Mouse (Mus musculus) MEL (cell line): ENCODE data around the gene Aldoart2. TPM values are rescaled to one million over a fixed set of nuclear protein-coding genes. Genes with fewer than 3 reads are reported as not detected.

Source experiments
- DNase-seq: peaks from one replicate; pipeline ENCODE4 v3.0.0; 2011; ENCODE audit warnings: low read depth, low spot score
- H3K27ac ChIP-seq: 2 replicates; pipeline ENCODE4 v1.5.1; 2012; ENCODE audit warnings: low read depth, mild to moderate bottlenecking, control low read depth, low read length, moderate library complexity; ENCODE audit not compliant: control insufficient read depth
- H3K27me3 ChIP-seq, 2 experiments: fragments of 150-350 bp in 1 of 2; sonication (generic) in 1 of 2; 2 replicates each; pipeline ENCODE4 v1.6.1; 2012; ENCODE audit warnings: low read length in 2 of 2, mild to moderate bottlenecking in 2 of 2, improper control_type of control experiment in 1 of 2, moderate library complexity in 1 of 2; ENCODE audit not compliant: insufficient read depth in 2 of 2, control insufficient read depth in 1 of 2
- H3K36me3 ChIP-seq, 2 experiments: 2 replicates each; pipeline ENCODE4 v1.6.1; 2012 to 2014; ENCODE audit warnings: low read length in 2 of 2, improper control_type of control experiment in 1 of 2, inconsistent platforms in 1 of 2, mild to moderate bottlenecking in 1 of 2; ENCODE audit not compliant: insufficient read depth in 2 of 2, control insufficient read depth in 1 of 2
- H3K4me1 ChIP-seq, 2 experiments: fragments of 150-350 bp in 1 of 2; sonication (generic) in 1 of 2; 2 replicates each; pipeline ENCODE4 v1.6.1; 2012; ENCODE audit warnings: low read length in 2 of 2, improper control_type of control experiment in 1 of 2, mild to moderate bottlenecking in 1 of 2; ENCODE audit not compliant: insufficient read depth in 2 of 2, control insufficient read depth in 1 of 2
- H3K4me3 ChIP-seq, 2 experiments: fragments of 150-350 bp in 1 of 2; sonication (generic) in 1 of 2; 2 replicates each; pipeline ENCODE4 v1.5.1; 2012; ENCODE audit warnings: low read depth in 2 of 2, low read length in 2 of 2, mild to moderate bottlenecking in 2 of 2, moderate library complexity in 2 of 2, control low read depth in 1 of 2, improper control_type of control experiment in 1 of 2; ENCODE audit not compliant: control insufficient read depth in 1 of 2, insufficient read depth in 1 of 2
- H3K79me2 ChIP-seq: 2 replicates; pipeline ENCODE4 v1.6.1; 2012; ENCODE audit warnings: mild to moderate bottlenecking, low read length, moderate library complexity; ENCODE audit not compliant: control insufficient read depth, poor library complexity, insufficient read depth
- H3K9ac ChIP-seq: 2 replicates; pipeline ENCODE4 v1.6.1; 2012; ENCODE audit warnings: low read depth, mild to moderate bottlenecking, control low read depth, low read length, moderate library complexity; ENCODE audit not compliant: control insufficient read depth, poor library complexity, severe bottlenecking
- H3K9me3 ChIP-seq: fragments of 150-350 bp; sonication (generic); replicated peaks from 2 replicates; pipeline ENCODE4 v1.6.1; 2012; ENCODE audit warnings: mild to moderate bottlenecking, low read length, improper control_type of control experiment, moderate library complexity; ENCODE audit not compliant: insufficient read depth
- BHLHE40 ChIP-seq: IDR thresholded peaks from 2 replicates; pipeline ENCODE4 v1.6.1; 2012; ENCODE audit warnings: low read depth, mild to moderate bottlenecking, inconsistent platforms, low read length, improper control_type of control experiment, borderline replicate concordance
- CHD2 ChIP-seq: IDR thresholded peaks from 2 replicates; pipeline ENCODE4 v1.6.1; 2011; ENCODE audit warnings: low read length, improper control_type of control experiment
- ELF1 ChIP-seq: IDR thresholded peaks from 2 replicates; pipeline ENCODE4 v1.6.1; 2014; ENCODE audit warnings: low read depth, mild to moderate bottlenecking, inconsistent platforms, low read length, improper control_type of control experiment, moderate library complexity
- EP300 ChIP-seq, 2 experiments: IDR thresholded peaks; 2 replicates each; pipeline ENCODE4 v1.6.1; 2011; ENCODE audit warnings: improper control_type of control experiment in 2 of 2, low read length in 2 of 2, low read depth in 1 of 2, mild to moderate bottlenecking in 1 of 2
- ETS1 ChIP-seq: IDR thresholded peaks from 2 replicates; pipeline ENCODE4 v1.6.1; 2012; ENCODE audit warnings: low read depth, mild to moderate bottlenecking, inconsistent platforms, low read length, improper control_type of control experiment, moderate library complexity
- GATA1 ChIP-seq: IDR thresholded peaks from 2 replicates; pipeline ENCODE4 v1.6.1; 2011; ENCODE audit warnings: low read depth, low read length, improper control_type of control experiment
- KAT2A ChIP-seq: conservative IDR thresholded peaks from 2 replicates; pipeline ENCODE4 v1.6.1; 2012; ENCODE audit warnings: low read depth, low read length, improper control_type of control experiment, inconsistent platforms
- MAX ChIP-seq: IDR thresholded peaks from 2 replicates; pipeline ENCODE4 v1.6.1; 2011; ENCODE audit warnings: low read length, improper control_type of control experiment
- MXI1 ChIP-seq: IDR thresholded peaks from 2 replicates; pipeline ENCODE4 v1.6.1; 2011; ENCODE audit warnings: mild to moderate bottlenecking, low read depth, low read length, improper control_type of control experiment
- MYB ChIP-seq: IDR thresholded peaks from 2 replicates; pipeline ENCODE4 v1.6.1; 2011; ENCODE audit warnings: mild to moderate bottlenecking, low read depth, low read length, improper control_type of control experiment
- POLR2AphosphoS2 ChIP-seq: IDR thresholded peaks from 2 replicates; pipeline ENCODE4 v1.6.1; 2011; ENCODE audit warnings: low read length, improper control_type of control experiment
- RCOR1 ChIP-seq: IDR thresholded peaks from 2 replicates; pipeline ENCODE4 v1.6.1; 2012; ENCODE audit warnings: low read depth, mild to moderate bottlenecking, inconsistent platforms, low read length, improper control_type of control experiment
- SIN3A ChIP-seq: IDR thresholded peaks from 2 replicates; pipeline ENCODE4 v1.6.1; 2012; ENCODE audit warnings: low read length, improper control_type of control experiment, inconsistent platforms
- SMC3 ChIP-seq: IDR thresholded peaks from 2 replicates; pipeline ENCODE4 v1.6.1; 2011; ENCODE audit warnings: low read depth, low read length, improper control_type of control experiment
- TAL1 ChIP-seq: IDR thresholded peaks from 2 replicates; pipeline ENCODE4 v1.6.1; 2012; ENCODE audit warnings: mild to moderate bottlenecking, inconsistent platforms, low read length, moderate library complexity, mixed read lengths
- TBP ChIP-seq: IDR thresholded peaks from 2 replicates; pipeline ENCODE4 v1.8.0; 2011; ENCODE audit warnings: low read depth, low read length, improper control_type of control experiment
- TCF12 ChIP-seq: IDR thresholded peaks from 2 replicates; pipeline ENCODE4 v1.6.1; 2014; ENCODE audit warnings: low read depth, mild to moderate bottlenecking, inconsistent platforms, low read length, improper control_type of control experiment, moderate library complexity
- UBTF ChIP-seq: IDR thresholded peaks from 2 replicates; pipeline ENCODE4 v1.6.1; 2012; ENCODE audit warnings: low read depth, mild to moderate bottlenecking, inconsistent platforms, low read length, improper control_type of control experiment, moderate library complexity, borderline replicate concordance; ENCODE audit not compliant: insufficient read depth
- USF1 ChIP-seq: IDR thresholded peaks from 2 replicates; pipeline ENCODE4 v1.6.1; 2014; ENCODE audit warnings: low read depth, mild to moderate bottlenecking, inconsistent platforms, low read length, improper control_type of control experiment, moderate library complexity
- USF2 ChIP-seq, 2 experiments: IDR thresholded peaks; 2 replicates each; pipeline ENCODE4 v1.6.1; 2011 to 2012; ENCODE audit warnings: improper control_type of control experiment in 2 of 2, low read length in 2 of 2, borderline replicate concordance in 1 of 2, inconsistent platforms in 1 of 2, low read depth in 1 of 2, mild to moderate bottlenecking in 1 of 2; ENCODE audit not compliant: insufficient read depth in 1 of 2
- ZKSCAN1 ChIP-seq: IDR thresholded peaks from 2 replicates; pipeline ENCODE4 v1.6.1; 2012; ENCODE audit warnings: low read depth, mild to moderate bottlenecking, inconsistent platforms, low read length, improper control_type of control experiment, moderate library complexity
- ZNF384 ChIP-seq: IDR thresholded peaks from 2 replicates; pipeline ENCODE4 v1.6.1; 2012; ENCODE audit warnings: low read depth, mild to moderate bottlenecking, inconsistent platforms, low read length, improper control_type of control experiment
- polyA plus RNA-seq, 2 experiments: library from polyadenylated mRNA; stranded (reverse) in 1 of 2; unstranded in 1 of 2; fragments of >175 nt in 1 of 2; fragments of >200 nt in 1 of 2; gene quantifications; 2 replicates each; pipeline versions ENCODE4 v1.2.1 to v1.2.4; 2012; ENCODE audit warnings: low replicate concordance in 2 of 2, low read depth in 1 of 2; ENCODE audit not compliant: insufficient read length in 2 of 2, insufficient read depth in 1 of 2, missing spikeins in 1 of 2
- total RNA-seq: library from RNA; depleted of rRNA; stranded (reverse); fragments of 300-350 nt; gene quantifications from 2 replicates; pipeline ENCODE4 v1.2.3, GENCODE M21; 2012; rRNA removed

The Aldoart2 gene
- total and polyA plus RNA-seq, 3 experiments = 0.26 TPM; not detected in 2

- H3K27me3 ChIP-seq = no peaks in the 10 kb centered on the region
- H3K9ac ChIP-seq = no peak overlapping the region
- no peaks in the 10 kb centered on the region for H3K9me3 ChIP-seq
- peak; percentile 72 for DNase-seq
- TF ChIP-seq CHD2 = no peak
- no peak for TF ChIP-seq USF2 (IDR thresholded peaks at IDR 0.05; ENCODE audit: borderline replicate concordance in 1 of 2, insufficient read depth in 1 of 2, low read depth in 1 of 2, low read length in 2 of 2)
- TF ChIP-seq ELF1 = no peak
- no peak for TF ChIP-seq POLR2AphosphoS2
- TF ChIP-seq MYB = no peak
- TF ChIP-seq KAT2A = no peak
- peak; percentile 35; the same call in 1 of the 2 replicates for TF ChIP-seq TAL1
- TF ChIP-seq USF1 = no peak
- peak; percentile 53; the same call in 1 of the 2 replicates for TF ChIP-seq BHLHE40
- TF ChIP-seq RCOR1 = peak; percentile 65; the same call in 1 of the 2 replicates
- peak; percentile 90 for TF ChIP-seq GATA1
- peak; percentile 78 for TF ChIP-seq TCF12
- TF ChIP-seq EP300 (IDR thresholded peaks at IDR 0.05; ENCODE audit: low read depth in 1 of 2, low read length in 2 of 2) = peak; percentile 79 to 85
- no peak for TF ChIP-seq MAX
- no peak for TF ChIP-seq ZNF384
- TF ChIP-seq TBP = no peak
- no peak for TF ChIP-seq UBTF
- TF ChIP-seq MXI1 = no peak
- 0 out of 2 replicates have a peak, but pooled peaks have one; percentile 2 for TF ChIP-seq SMC3
- TF ChIP-seq ZKSCAN1 = no peak
- TF ChIP-seq SIN3A = peak; percentile 41; the same call in 1 of the 2 replicates
- peak; percentile 59 for TF ChIP-seq ETS1
- H3K27ac ChIP-seq = no peak overlapping the region
- no peaks in the 10 kb centered on the region for H3K79me2 ChIP-seq
- H3K36me3 ChIP-seq = peaks cover 0 to 14% of the 10 kb centered on the region in 2 experiments; a peak in 2 of 4 replicates
- no peak overlapping the region for H3K4me3 ChIP-seq
- peaks cover 3 to 5% of the 10 kb centered on the region in 2 experiments for H3K4me1 ChIP-seq
These were observed 45.8 kb downstream of the Aldoart2 start for GRCm38 (mm10) chr12:55610812-55611211.

Other genes starting within 250 kb of the Aldoart2 start
- 255 and 284 TPM in 2 replicates for gene Psma6, start 181.0 kb upstream of the Aldoart2 start, total RNA-seq
- 100 to 1,000 TPM in 1 of 2 experiments, not detected in 1; 309 TPM for gene Psma6, start 181.0 kb upstream of the Aldoart2 start, polyA plus RNA-seq
- 8.1 and 9.3 TPM in 2 replicates for gene Nfkbia, start 72.6 kb upstream of the Aldoart2 start, total RNA-seq
- gene Nfkbia, start 72.6 kb upstream of the Aldoart2 start, polyA plus RNA-seq = 10 to 100 TPM in 1 of 2 experiments, not detected in 1; 15.9 TPM
- gene Insm2, start 34.2 kb downstream of the Aldoart2 start, total RNA-seq = not detected in 2 replicates
- not detected for gene Insm2, start 34.2 kb downstream of the Aldoart2 start, polyA plus RNA-seq